Mouse (Mus musculus): ENCODE measurements around the gene Cyct. TPM values are rescaled to one million over a fixed set of nuclear protein-coding genes. Genes with fewer than 3 reads are reported as not detected.

Gene Cyct
- polyA plus RNA-seq, 1 experiment from 2014 or later, result 0.26 TPM

DNA sequence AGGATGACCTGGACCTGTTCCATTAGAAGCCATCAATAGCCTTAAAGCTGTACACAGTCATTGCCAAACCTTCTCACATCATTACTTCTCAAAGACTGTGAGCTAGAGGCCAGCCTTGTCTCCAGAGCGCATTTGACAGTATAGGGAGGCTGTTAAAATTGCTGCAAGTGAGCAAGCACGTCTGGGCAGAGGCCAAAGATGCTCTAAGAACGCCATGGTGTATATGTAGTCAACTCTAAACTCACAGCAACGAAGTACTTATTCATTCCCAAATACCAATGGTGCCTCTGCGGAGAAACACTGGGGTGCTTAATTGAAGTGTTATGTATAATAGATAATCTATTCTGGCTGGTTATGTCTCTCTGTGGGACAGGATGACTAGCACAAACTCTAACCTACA, 35.8 kb downstream of the Cyct start:
- Histone ChIP-seq H3K9me3 (replicated peaks; ENCODE audit: control insufficient read depth, low read length) (no peaks in the 10 kb centered on the region), H3K4me2 (no peak overlapping the region)
- WGBS (ENCODE audit: insufficient replicate concordance), result 83% methylated on average over 5 of the region's 5 CpGs

DNA sequence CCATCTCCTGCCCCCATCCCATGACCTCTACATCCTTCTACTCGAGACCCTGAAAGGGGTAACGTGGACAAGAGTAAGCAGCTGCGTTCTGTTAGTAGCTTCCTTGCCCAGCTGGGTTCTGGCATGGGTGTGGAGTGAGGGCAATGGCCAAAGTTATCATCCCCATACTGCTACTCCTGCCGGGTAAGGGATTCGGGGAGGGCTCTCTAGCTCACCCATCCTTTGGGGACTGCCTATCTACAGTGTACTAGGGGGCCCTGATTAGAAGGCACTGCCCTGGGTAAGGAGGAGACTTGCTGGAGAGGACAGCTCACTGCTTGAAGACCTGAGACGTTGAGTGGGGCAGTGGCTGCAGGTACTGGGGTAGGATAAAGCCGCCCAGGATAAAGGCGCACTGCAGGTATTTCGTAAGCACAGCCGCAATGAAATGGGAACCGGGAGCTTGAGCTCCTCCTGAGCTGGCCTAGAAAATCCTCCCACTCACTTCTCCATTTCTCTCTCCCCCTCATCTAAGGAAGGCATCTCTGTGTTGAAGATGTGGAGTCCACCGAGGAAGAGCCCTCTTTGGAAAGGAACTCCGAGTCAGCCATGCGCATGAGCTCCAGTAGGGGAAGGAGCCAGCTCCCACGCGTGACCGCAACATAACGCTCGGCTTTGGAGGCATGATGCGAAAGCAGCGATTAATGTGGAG, 36.9 kb downstream of the Cyct start:
- Histone ChIP-seq H3K27me3 (ENCODE audit: control insufficient read depth, insufficient read depth, low read length) (no peaks in the 10 kb centered on the region), H3K4me2 (no peak overlapping the region), H3K27ac (ENCODE audit: low read depth, low read length) (no peak overlapping the region), H3K36me3 (ENCODE audit: control insufficient read depth, insufficient read depth, low read length) (no peaks in the 10 kb centered on the region), H3K4me1 (ENCODE audit: control insufficient read depth, insufficient read depth, low read length) (no peaks in the 10 kb centered on the region), H3K4me3 (ENCODE audit: low read depth, low read length) (no peak overlapping the region), H3K9me3 (replicated peaks; ENCODE audit: control insufficient read depth, low read length) (no peaks in the 10 kb centered on the region), H3K9ac (ENCODE audit: low read depth, low read length) (no peak overlapping the region)
- 79% methylated on average over 21 of the region's 21 CpGs for WGBS (ENCODE audit: insufficient replicate concordance)
- no peak for ATAC-seq (replicated peaks; ENCODE audit: insufficient number of reproducible peaks, low FRiP score, low TSS enrichment)

More for the DNA sequence above, 35.8 kb downstream of the Cyct start:
- Histone ChIP-seq H3K27me3 (ENCODE audit: control insufficient read depth, insufficient read depth, low read length) (no peaks in the 10 kb centered on the region), H3K9ac (ENCODE audit: low read depth, low read length) (no peak overlapping the region), H3K4me3 (ENCODE audit: low read depth, low read length) (no peak overlapping the region), H3K27ac (ENCODE audit: low read depth, low read length) (no peak overlapping the region), H3K4me1 (ENCODE audit: control insufficient read depth, insufficient read depth, low read length) (no peaks in the 10 kb centered on the region), H3K36me3 (ENCODE audit: control insufficient read depth, insufficient read depth, low read length) (no peaks in the 10 kb centered on the region)
- no peak for ATAC-seq (replicated peaks; ENCODE audit: insufficient number of reproducible peaks, low FRiP score, low TSS enrichment)

DNA sequence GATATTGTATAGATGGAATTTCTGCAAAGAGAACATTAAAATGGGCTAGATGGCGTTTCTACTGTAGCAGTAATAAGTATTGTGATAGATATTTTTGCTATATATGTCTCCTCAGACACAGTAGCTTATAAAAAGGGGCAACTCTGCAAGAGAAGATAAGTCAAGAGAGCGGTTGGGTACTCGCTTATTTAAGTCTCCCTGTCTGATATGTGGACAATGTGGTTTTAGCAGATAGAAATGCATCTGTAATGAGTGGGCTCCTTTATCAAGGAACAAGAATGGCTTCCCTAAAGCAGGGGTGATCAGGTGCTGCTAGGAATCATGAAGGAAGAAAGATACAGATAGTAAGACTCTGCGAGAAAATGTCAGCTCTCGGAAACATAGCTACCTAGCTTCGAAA, 39.9 kb downstream of the Cyct start:
- Histone ChIP-seq H3K9me3 (replicated peaks; ENCODE audit: control insufficient read depth, low read length) (no peaks in the 10 kb centered on the region), H3K9ac (ENCODE audit: low read depth, low read length) (no peak overlapping the region), H3K4me3 (ENCODE audit: low read depth, low read length) (no peak overlapping the region), H3K4me2 (no peak overlapping the region), H3K36me3 (ENCODE audit: control insufficient read depth, insufficient read depth, low read length) (no peaks in the 10 kb centered on the region), H3K27ac (ENCODE audit: low read depth, low read length) (no peak overlapping the region), H3K4me1 (ENCODE audit: control insufficient read depth, insufficient read depth, low read length) (no peaks in the 10 kb centered on the region), H3K27me3 (ENCODE audit: control insufficient read depth, insufficient read depth, low read length) (no peaks in the 10 kb centered on the region)
- 75% methylated on average over 6 of the region's 6 CpGs for WGBS (ENCODE audit: insufficient replicate concordance)
- no peak for ATAC-seq (replicated peaks; ENCODE audit: insufficient number of reproducible peaks, low FRiP score, low TSS enrichment)

DNA sequence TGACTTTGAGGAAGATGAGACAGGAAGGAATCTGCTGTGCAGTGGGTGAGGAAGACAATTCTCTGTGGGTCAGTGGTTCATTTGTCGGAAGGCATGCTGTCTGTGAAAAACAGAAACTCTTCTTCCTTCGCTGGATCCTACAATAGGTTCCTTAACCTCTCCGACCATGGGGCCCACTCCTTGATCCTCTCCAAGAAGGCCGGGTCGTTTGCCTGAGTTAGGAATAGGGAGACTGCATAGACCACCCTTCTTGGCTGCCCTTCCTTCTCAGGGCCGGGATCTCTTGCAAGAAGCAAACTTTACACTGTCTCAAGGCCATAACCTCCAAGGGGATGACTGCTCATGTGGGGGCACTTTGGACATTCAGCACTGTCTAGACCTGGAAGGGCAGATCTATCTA, 41.0 kb downstream of the Cyct start:
- H3K9me3 ChIP-seq (replicated peaks; ENCODE audit: control insufficient read depth, low read length), result no peaks in the 10 kb centered on the region
- WGBS (ENCODE audit: insufficient replicate concordance), result 77% methylated on average over 6 of the region's 6 CpGs
- H3K27ac ChIP-seq (ENCODE audit: low read depth, low read length), result no peak overlapping the region
- no peak for ATAC-seq (replicated peaks; ENCODE audit: insufficient number of reproducible peaks, low FRiP score, low TSS enrichment)
- H3K27me3 ChIP-seq (ENCODE audit: control insufficient read depth, insufficient read depth, low read length), result no peaks in the 10 kb centered on the region
- no peaks in the 10 kb centered on the region for H3K36me3 ChIP-seq (ENCODE audit: control insufficient read depth, insufficient read depth, low read length)
- no peak overlapping the region for H3K9ac ChIP-seq (ENCODE audit: low read depth, low read length)
- H3K4me1 ChIP-seq (ENCODE audit: control insufficient read depth, insufficient read depth, low read length), result no peaks in the 10 kb centered on the region
- no peak overlapping the region for H3K4me3 ChIP-seq (ENCODE audit: low read depth, low read length)
- H3K4me2 ChIP-seq, result no peak overlapping the region

Small RNA genes lying within 50 kb of the gene (microRNA-seq; reads per million reads assigned to microRNA genes)
- not detected for gene Gm44337 (ENCODE audit: borderline number of aligned reads)

Other genes with a start within 250 kb of the Cyct start
- gene Pde11a, start 21.7 kb downstream of the Cyct start, polyA plus RNA-seq (2014; fragmentation: Nextera tagmentation; extraction: Ambion mirVana), result 0.11 and 0.13 TPM in 2 replicates
- 11.0 and 11.4 TPM in 2 replicates for gene Rbm45, start 9.5 kb upstream of the Cyct start, polyA plus RNA-seq (2014; fragmentation: Nextera tagmentation; extraction: Ambion mirVana)
- gene Osbpl6, start 46.1 kb upstream of the Cyct start, polyA plus RNA-seq (2014; fragmentation: Nextera tagmentation; extraction: Ambion mirVana), result 5.9 TPM in 2 replicates

All from heart, embryonic 11.5 days (tissue).